Mouse (Mus musculus): Measurements from ENCODE around the gene Ntn3. TPM values are rescaled to one million over a fixed set of nuclear protein-coding genes. Genes with fewer than 3 reads are reported as not detected.

The Ntn3 gene
- polyA plus RNA-seq, 1 experiment from 2014 or later: 0.08 TPM

GRCm38 (mm10) chr17:24203611-24204534, 5.5 kb downstream of the Ntn3 start:
- TF ChIP-seq CTCF (IDR thresholded peaks at IDR 0.05): no peak
- ChIA-PET CTCF (interaction anchor here (0.6 to 1.1 kb wide), 2 partner anchors 14 to 17 kb away, joined by 3 read pairs; partner anchors contain the start of gene Tedc2), POLR2A (no interaction called here)
- in situ Hi-C loops (cut with MboI; ENCODE audit: low pct_unique_long_range_greater_than_20kb): no loop called here
- H3K27me3 ChIP-seq: no peaks in the 10 kb centered on the region
- DNase-seq (ENCODE audit: low read depth, low spot score) (no peak), ATAC-seq (no peak)

- ATAC-seq (no peak), DNase-seq (ENCODE audit: low read depth, low spot score) (no peak)
- H3K27me3 ChIP-seq: no peaks in the 10 kb centered on the region
- in situ Hi-C loops (cut with MboI; ENCODE audit: low pct_unique_long_range_greater_than_20kb): no loop called here
- ChIA-PET POLR2A (no interaction called here), CTCF (no interaction called here)
- no peak for TF ChIP-seq CTCF (IDR thresholded peaks at IDR 0.05)
These were observed 6.3 kb downstream of the Ntn3 start for GRCm38 (mm10) chr17:24203068-24203467.

- ATAC-seq: no peak
- TF ChIP-seq CTCF (IDR thresholded peaks at IDR 0.05): no peak
- ChIA-PET CTCF (interaction anchor here (1.6 kb wide), 1 partner anchor 26 kb away, joined by 3 read pairs; no protein-coding TSS in a partner anchor), POLR2A (no interaction called here)
- no peaks in the 10 kb centered on the region for H3K27me3 ChIP-seq
- in situ Hi-C loops (cut with MboI; ENCODE audit: low pct_unique_long_range_greater_than_20kb): no loop called here
- DNase-seq (ENCODE audit: low read depth, low spot score): no peak
These were observed 8.2 kb downstream of the Ntn3 start for GRCm38 (mm10) chr17:24201092-24201491.

GRCm38 (mm10) chr17:24199741-24200140, 9.6 kb downstream of the Ntn3 start:
- DNase-seq (ENCODE audit: low read depth, low spot score) (no peak), ATAC-seq (no peak)
- POLR2A ChIA-PET: no interaction called here
- CTCF ChIA-PET: interaction anchor here (1.3 to 1.6 kb wide), 2 partner anchors 17 to 24 kb away, joined by 3 read pairs; no protein-coding TSS in a partner anchor
- in situ Hi-C loops (cut with MboI; ENCODE audit: low pct_unique_long_range_greater_than_20kb): no loop called here
- H3K27me3 ChIP-seq: no peaks in the 10 kb centered on the region
- no peak for TF ChIP-seq CTCF (IDR thresholded peaks at IDR 0.05)

GRCm38 (mm10) chr17:24199252-24199651, 10.1 kb downstream of the Ntn3 start:
- DNase-seq (ENCODE audit: low read depth, low spot score): no peak
- in situ Hi-C loops (cut with MboI; ENCODE audit: low pct_unique_long_range_greater_than_20kb): no loop called here
- TF ChIP-seq CTCF (IDR thresholded peaks at IDR 0.05): no peak
- ChIA-PET CTCF (interaction anchor here (1.3 to 1.6 kb wide), 2 partner anchors 16 to 24 kb away, joined by 3 read pairs; no protein-coding TSS in a partner anchor), POLR2A (no interaction called here)
- H3K27me3 ChIP-seq: no peaks in the 10 kb centered on the region
- ATAC-seq: no peak

GRCm38 (mm10) chr17:24197032-24197824, 12.1 kb downstream of the Ntn3 start:
- ChIA-PET CTCF (no interaction called here), POLR2A (no interaction called here)
- DNase-seq (ENCODE audit: low read depth, low spot score) (no peak), ATAC-seq (no peak)
- no peaks in the 10 kb centered on the region for H3K27me3 ChIP-seq
- TF ChIP-seq CTCF (IDR thresholded peaks at IDR 0.05): no peak
- in situ Hi-C loops (cut with MboI; ENCODE audit: low pct_unique_long_range_greater_than_20kb): no loop called here

GRCm38 (mm10) chr17:24195349-24195748, 14.0 kb downstream of the Ntn3 start:
- in situ Hi-C loops (cut with MboI; ENCODE audit: low pct_unique_long_range_greater_than_20kb): no loop called here
- ChIA-PET POLR2A (no interaction called here), CTCF (interaction anchor here (1.4 kb wide), 1 partner anchor 12 kb away, joined by 3 read pairs; no protein-coding TSS in a partner anchor)
- no peaks in the 10 kb centered on the region for H3K27me3 ChIP-seq
- no peak for TF ChIP-seq CTCF (IDR thresholded peaks at IDR 0.05)
- DNase-seq (ENCODE audit: low read depth, low spot score) (no peak), ATAC-seq (no peak)

GRCm38 (mm10) chr17:24193769-24194168, 15.6 kb downstream of the Ntn3 start:
- no peak for DNase-seq (ENCODE audit: low read depth, low spot score)
- no peak for TF ChIP-seq CTCF (IDR thresholded peaks at IDR 0.05)
- no peak for ATAC-seq
- no peaks in the 10 kb centered on the region for H3K27me3 ChIP-seq
- POLR2A ChIA-PET: no interaction called here
- CTCF ChIA-PET: interaction anchor here (0.8 kb wide), 1 partner anchor 51 kb away, joined by 3 read pairs; no protein-coding TSS in a partner anchor
- in situ Hi-C loops (cut with MboI; ENCODE audit: low pct_unique_long_range_greater_than_20kb): no loop called here

GRCm38 (mm10) chr17:24193268-24193667, 16.1 kb downstream of the Ntn3 start:
- DNase-seq (ENCODE audit: low read depth, low spot score) (no peak), ATAC-seq (no peak)
- ChIA-PET CTCF (interaction anchor here (0.8 kb wide), 1 partner anchor 52 kb away, joined by 3 read pairs; no protein-coding TSS in a partner anchor), POLR2A (no interaction called here)
- H3K27me3 ChIP-seq: no peaks in the 10 kb centered on the region
- no peak for TF ChIP-seq CTCF (IDR thresholded peaks at IDR 0.05)
- in situ Hi-C loops (cut with MboI; ENCODE audit: low pct_unique_long_range_greater_than_20kb): no loop called here

- no peak for TF ChIP-seq CTCF (IDR thresholded peaks at IDR 0.05)
- POLR2A ChIA-PET: no interaction called here
- ATAC-seq (no peak), DNase-seq (ENCODE audit: low read depth, low spot score) (no peak)
- in situ Hi-C loops (cut with MboI; ENCODE audit: low pct_unique_long_range_greater_than_20kb): no loop called here
- H3K27me3 ChIP-seq: no peaks in the 10 kb centered on the region
- CTCF ChIA-PET: interaction anchor here (0.8 kb wide), 1 partner anchor 52 kb away, joined by 3 read pairs; no protein-coding TSS in a partner anchor
These were observed 16.5 kb downstream of the Ntn3 start for GRCm38 (mm10) chr17:24192848-24193247.

All from Patski (cell line).